Mouse (Mus musculus) adrenal gland, adult 8-10 months (tissue): ENCODE measurements around the gene Mgat4d. TPM values are rescaled to one million over a fixed set of nuclear protein-coding genes. Genes with fewer than 3 reads are reported as not detected.
"Not testable (repeated sequence)": the region's sequence is repeated elsewhere in the genome, so short reads cannot be mapped to it uniquely, and the experiment has no call there.

ENCODE experiments used
- DNase-seq: peaks from one replicate; pipeline ENCODE4 v3.0.0; 2022
- total RNA-seq, 4 experiments: library from RNA; stranded (reverse); gene quantifications; 2 replicates each; pipeline ENCODE4 v1.2.4; 2022

Gene Mgat4d
- total RNA-seq, 4 experiments from 2014 or later, result not detected

DNA sequence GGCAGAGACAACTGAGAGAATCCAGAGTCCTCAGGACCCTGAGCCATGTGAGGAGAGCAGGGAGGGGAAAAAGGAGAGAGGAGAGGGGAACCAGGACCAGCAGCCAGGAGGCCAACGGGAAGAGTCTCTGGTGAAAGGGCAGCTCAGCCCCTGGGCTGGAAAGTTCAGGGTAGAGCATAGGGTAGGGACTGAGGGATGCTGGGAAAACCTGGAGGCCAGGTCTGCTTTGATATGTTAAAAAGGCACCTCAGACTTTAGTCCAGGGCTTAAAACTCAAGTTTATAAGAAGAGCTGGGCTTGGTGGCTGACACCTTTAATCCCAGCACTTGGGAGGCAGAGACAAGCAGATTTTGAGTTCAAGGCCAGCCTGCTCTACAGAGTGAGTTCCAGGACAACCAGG, 44.2 kb downstream of the Mgat4d start:
- no peak for DNase-seq

GRCm38 (mm10) chr8:83394325-83394724, 46.1 kb downstream of the Mgat4d start:
- no peak for DNase-seq

DNA sequence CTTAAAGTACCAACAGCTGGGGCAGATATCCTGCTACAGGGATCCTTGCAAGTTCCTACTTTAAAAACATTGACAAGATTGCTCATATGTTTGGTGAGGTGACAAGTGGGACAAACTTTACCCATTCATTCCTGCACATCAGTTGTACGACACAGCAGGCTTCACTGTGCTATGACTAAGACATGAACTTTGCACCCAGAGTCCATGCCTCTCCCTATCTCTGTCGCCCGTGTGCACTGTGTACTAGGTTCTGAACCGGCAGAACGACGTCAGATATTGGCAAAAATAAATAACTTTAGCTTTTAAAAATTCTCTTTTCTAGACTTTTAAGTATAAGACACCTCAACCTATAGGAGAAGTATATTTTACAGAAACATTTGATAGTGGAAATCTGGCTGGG, 48.4 kb downstream of the Mgat4d start:
- DNase-seq, result no peak

GRCm38 (mm10) chr8:83397726-83398125, 49.5 kb downstream of the Mgat4d start:
- no peak for DNase-seq

- no peak for DNase-seq
These were observed 57.3 kb downstream of the Mgat4d start for GRCm38 (mm10) chr8:83405548-83405947.

DNA sequence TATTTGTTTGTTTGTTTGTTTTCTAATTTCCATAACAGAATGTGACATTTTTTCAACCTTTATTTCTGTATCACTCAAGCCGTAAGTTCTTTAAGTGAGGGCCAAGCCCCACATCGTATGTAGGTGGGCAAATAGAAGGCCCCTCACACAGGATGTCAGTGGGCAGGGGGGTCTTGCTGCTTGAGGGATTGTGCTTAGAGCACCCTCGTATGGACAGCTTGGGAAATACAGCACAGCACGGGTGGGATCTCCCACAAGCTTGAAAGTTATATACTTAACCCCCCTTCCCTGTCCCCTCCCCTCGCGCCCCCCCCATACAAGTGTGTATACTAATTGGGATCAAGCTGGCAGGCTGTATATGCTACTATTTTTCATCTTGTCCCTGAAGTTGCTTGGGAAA, 58.6 kb downstream of the Mgat4d start:
- no peak for DNase-seq

GRCm38 (mm10) chr8:83408496-83408895, 60.2 kb downstream of the Mgat4d start:
- no peak for DNase-seq

GRCm38 (mm10) chr8:83416878-83417277, 68.6 kb downstream of the Mgat4d start:
- no peak for DNase-seq

DNA sequence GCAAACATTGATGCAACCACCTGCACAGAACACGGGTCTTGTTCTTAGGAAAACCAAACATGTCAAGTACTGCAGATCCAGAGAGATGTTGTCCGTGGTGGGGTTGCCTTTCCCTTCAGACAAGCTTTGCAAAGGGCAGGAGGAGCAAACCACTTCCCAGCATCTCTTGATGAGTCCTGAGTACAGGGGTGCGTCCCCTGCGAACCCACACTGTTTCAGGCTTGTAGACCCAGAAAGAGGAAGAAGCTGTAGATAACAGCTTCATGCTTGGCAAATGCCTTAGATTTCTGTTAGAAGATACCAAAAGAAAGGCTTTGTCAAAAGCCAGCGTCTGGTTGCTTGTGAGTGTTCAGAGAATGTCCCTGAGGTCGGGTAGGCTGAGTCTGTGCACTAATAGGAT, 69.7 kb downstream of the Mgat4d start:
- DNase-seq, result no peak

DNA sequence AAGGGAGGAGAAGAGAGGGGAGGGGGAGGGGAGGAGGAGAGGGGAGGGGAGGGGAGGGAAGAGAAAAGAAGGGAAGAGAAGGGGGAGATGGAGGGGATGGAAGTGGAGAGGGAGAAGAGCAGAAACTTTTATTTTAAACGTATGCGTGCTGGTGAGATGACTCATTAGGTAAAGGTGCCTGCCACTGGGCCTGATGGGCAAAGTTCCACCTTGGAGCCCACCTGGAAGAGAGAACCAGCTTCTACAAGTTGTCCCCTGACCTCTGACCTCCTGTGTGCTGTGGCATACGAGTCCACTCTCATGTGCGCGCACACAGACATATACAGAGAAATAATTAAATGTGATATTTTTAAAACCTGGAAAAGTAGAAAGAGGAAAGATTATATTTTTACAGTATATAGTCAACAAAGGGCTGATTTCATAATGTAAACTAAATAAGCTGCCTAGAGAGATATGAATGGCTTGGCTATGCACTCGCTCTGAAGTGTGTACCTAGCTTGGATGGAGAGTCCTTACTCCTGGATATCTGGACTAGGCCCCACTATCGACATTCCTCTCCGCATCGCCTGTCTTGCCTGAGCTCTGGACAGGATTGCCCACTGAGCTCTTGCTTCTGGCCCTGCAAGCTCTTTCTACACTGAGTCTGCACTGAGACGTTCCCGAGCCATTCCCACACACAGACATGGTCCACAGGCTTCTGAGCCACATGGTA, 70.7 kb downstream of the Mgat4d start:
- DNase-seq, result no peak

DNA sequence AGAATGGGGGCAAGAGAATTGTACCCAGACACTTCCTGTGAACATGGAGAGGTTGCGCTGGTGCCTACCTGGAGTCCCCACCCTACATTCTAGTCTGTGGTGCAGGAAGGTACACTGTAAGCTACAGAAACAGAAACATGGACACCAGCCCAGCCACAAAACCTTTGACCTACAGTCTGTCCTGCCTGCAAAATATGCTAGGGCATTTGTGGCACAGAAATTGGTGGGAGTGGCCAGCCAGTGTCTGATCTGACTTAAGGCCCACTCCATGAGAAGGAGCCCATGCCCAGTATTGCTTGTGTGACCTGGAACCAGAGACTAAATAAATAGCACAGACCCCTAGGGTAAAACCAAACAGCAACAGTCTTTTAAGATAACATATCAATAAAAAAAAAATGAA, 73.1 kb downstream of the Mgat4d start:
- DNase-seq, result no peak

DNA sequence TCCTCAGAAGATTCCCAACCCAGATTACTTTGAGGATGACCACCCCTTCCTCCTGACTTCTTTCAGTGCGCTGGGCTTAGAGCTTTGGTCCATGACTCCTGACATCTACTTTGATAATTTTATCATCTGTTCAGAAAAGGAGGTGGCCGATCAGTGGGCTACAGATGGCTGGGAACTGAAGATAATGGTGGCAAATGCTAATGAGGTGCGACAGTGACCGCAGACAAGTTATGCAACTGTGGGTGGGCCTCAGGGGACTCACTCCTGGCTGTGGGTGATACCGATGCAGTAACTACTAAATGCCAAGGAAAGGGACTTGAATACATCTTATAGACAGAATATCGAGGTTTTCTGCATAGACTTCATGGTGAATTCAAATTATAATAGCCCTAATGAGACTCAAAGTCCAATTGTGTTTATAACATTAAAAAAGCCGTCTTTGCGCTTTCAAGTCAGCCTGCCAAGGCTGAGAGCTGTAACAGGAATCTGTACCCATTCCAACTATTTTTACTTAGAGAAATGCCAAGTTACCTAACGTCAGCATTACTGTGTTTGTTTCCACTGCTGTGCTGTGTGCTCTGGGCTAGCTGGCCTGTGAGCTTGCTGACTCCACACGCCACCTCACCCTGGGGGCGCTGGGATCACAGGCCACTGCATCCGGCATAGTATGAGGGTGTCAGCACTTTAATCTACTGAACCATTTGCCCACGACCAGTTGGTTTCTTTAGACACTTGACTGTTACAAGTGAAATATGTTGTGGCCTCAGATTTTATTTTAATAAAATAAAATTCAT, 75.0 kb downstream of the Mgat4d start:
- DNase-seq, result no peak

GRCm38 (mm10) chr8:83425202-83425601, 76.9 kb downstream of the Mgat4d start:
- DNase-seq, result no peak

GRCm38 (mm10) chr8:83426104-83426759, 78.0 kb downstream of the Mgat4d start:
- DNase-seq, result no peak

DNA sequence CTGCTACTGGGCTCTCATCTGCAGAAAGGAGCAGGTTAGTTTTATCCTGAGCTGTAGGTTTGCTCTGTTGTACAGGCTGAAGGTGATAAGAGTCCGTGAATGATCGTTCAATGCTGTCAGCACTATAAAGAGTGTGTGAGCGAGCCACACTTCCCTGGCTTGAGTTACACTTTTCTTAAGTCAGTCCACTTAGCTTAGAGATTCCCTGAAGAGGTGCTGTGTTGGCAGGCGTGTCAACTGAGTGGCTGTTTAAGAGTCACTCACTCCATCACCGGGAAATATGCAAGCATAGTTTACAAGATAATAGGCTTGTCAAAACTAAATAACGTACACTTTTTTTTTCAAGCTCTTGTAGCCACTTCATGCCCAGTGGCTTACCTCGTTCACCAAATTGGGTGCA, 78.7 kb downstream of the Mgat4d start:
- DNase-seq, result no peak

- not testable (repeated sequence) for DNase-seq
These were observed 80.3 kb downstream of the Mgat4d start for GRCm38 (mm10) chr8:83428621-83429020.

GRCm38 (mm10) chr8:83429071-83429524, 80.8 kb downstream of the Mgat4d start:
- DNase-seq, result no peak

Other genes with a start within 250 kb of the Mgat4d start
- gene Tbc1d9, start 183.1 kb upstream of the Mgat4d start, total RNA-seq, result 10 to 100 TPM; 10.1 to 24.2 (median 16.8) TPM
- 1 to 10 TPM in 1 of 4 experiments, under 1 TPM in 3; 0.38 to 1.6 (median 0.81) TPM for gene Gm10645, start 182.3 kb upstream of the Mgat4d start, total RNA-seq
- 100 to 1,000 TPM in 3 of 4 experiments, 10 to 100 TPM in 1; 12.0 to 493 (median 342) TPM for gene Ucp1, start 58.1 kb upstream of the Mgat4d start, total RNA-seq
- gene Elmod2, start 16.0 kb upstream of the Mgat4d start, total RNA-seq, result 10 to 100 TPM; 17.3 to 19.0 (median 18.3) TPM
- gene Clgn, start 41.4 kb downstream of the Mgat4d start, total RNA-seq, result under 1 TPM in 2 of 4 experiments, not detected in 2; 0.07 to 0.24 TPM
- 10 to 100 TPM; 64.7 to 84.2 (median 75.1) TPM for gene Scoc, start 109.9 kb downstream of the Mgat4d start, total RNA-seq
- gene Olfr370, start 187.3 kb downstream of the Mgat4d start, total RNA-seq, result not detected
- gene Ndufb7, start 218.2 kb downstream of the Mgat4d start, total RNA-seq, result 100 to 1,000 TPM; 160 to 240 (median 171) TPM